Mouse (Mus musculus): ENCODE data around the gene Vcam1. TPM values are rescaled to one million over a fixed set of nuclear protein-coding genes. Genes with fewer than 3 reads are reported as not detected.

Vcam1 gene
- total RNA-seq (2023) = 10 to 100 TPM; 33.2 to 42.6 TPM

DNA sequence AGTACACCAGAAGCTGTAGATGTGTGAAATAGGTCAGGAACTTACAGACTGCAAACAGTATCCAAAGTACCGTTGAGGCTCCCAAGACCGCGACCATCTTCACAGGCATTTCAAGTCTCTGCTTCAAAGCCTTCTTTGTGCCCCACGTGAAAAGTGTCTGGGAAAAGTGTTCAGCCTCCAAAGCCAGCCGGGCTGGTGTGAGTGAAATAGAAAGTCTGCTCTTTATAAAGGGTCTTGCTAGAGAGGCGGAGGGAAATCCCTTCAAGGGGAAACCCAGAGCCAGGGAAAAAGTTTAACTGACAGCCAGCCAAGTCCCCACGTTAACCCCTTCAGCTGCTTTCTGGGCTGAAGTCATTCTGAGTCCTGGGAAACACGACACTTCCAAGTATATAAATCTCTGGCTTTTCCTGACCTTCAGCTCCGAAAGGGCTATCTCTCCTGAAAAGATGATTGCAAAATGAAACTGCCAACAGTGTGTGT, at the start of gene Vcam1:
Gene Vcam1 (minus strand): TSS at position 430 of the 480 bp plus-strand sequence.

Other genes starting within 250 kb of the Vcam1 start
- gene Dph5, start 241.9 kb downstream of the Vcam1 start, total RNA-seq (2023) = 1 to 10 TPM; 5.3 to 6.9 TPM
- 10 to 100 TPM; 26.2 to 27.1 TPM for gene Slc30a7, start 122.3 kb downstream of the Vcam1 start, total RNA-seq (2023)
- 1 to 10 TPM; 7.3 to 7.4 TPM for gene Extl2, start 122.2 kb downstream of the Vcam1 start, total RNA-seq (2023)
- gene Gpr88, start 123.8 kb upstream of the Vcam1 start, total RNA-seq (2023) = not detected